Mouse (Mus musculus) heart, adult 2 months (tissue): ENCODE data around the gene Reln. TPM values are rescaled to one million over a fixed set of nuclear protein-coding genes. Genes with fewer than 3 reads are reported as not detected.
A peak's percentile ranks its signal among the peaks of the same experiment; 100 is the strongest.

Experiments used
- DNase-seq, 2 experiments: peaks; one replicate each; pipeline ENCODE4 v3.0.0; 2021
- H3K27ac ChIP-seq: fragments of 200-600 bp; 2 replicates; pipeline ENCODE4 v1.8.1; 2022
- H3K27me3 ChIP-seq: fragments of 200-500 bp; 2 replicates; pipeline ENCODE4 v1.6.1; 2012; ENCODE audit warnings: mild to moderate bottlenecking, low read length, inconsistent platforms, mixed read lengths; ENCODE audit not compliant: control insufficient read depth, insufficient read depth
- H3K36me3 ChIP-seq: fragments of 200-500 bp; 2 replicates; pipeline ENCODE4 v1.6.1; 2012; ENCODE audit warnings: low read length, inconsistent platforms; ENCODE audit not compliant: control insufficient read depth, insufficient read depth
- H3K4me1 ChIP-seq: fragments of 200-500 bp; 2 replicates; pipeline ENCODE4 v1.6.1; 2011; ENCODE audit warnings: low read length; ENCODE audit not compliant: control insufficient read depth, insufficient read depth
- H3K4me3 ChIP-seq: fragments of 200-600 bp; 2 replicates; pipeline ENCODE4 v1.8.1; 2022
- H3K79me2 ChIP-seq: fragments of 200-500 bp; replicated peaks from 2 replicates; pipeline ENCODE4 v1.6.1; 2012; ENCODE audit warnings: mild to moderate bottlenecking, inconsistent platforms, low read length, moderate library complexity, mixed read lengths; ENCODE audit not compliant: control insufficient read depth, insufficient read depth
- H3K9ac ChIP-seq: fragments of 200-500 bp; 2 replicates; pipeline ENCODE4 v1.6.1; 2012; ENCODE audit warnings: low read depth, mild to moderate bottlenecking, control low read depth, inconsistent platforms, low read length, mixed read lengths
- CTCF ChIP-seq: fragments of 200-600 bp; IDR thresholded peaks from 2 replicates; pipeline ENCODE4 v1.8.1; 2022; ENCODE audit warnings: antibody characterized with exemption, mild to moderate bottlenecking, moderate library complexity
- EP300 ChIP-seq: fragments of 200-500 bp; IDR thresholded peaks from 2 replicates; pipeline ENCODE4 v1.6.1; 2011; ENCODE audit warnings: low read depth, low read length, control low read depth; ENCODE audit not compliant: insufficient read depth
- POLR2A ChIP-seq: fragments of 200-500 bp; IDR thresholded peaks from 2 replicates; pipeline ENCODE4 v1.6.1; 2011; ENCODE audit warnings: mild to moderate bottlenecking, low read depth, low read length, control low read depth; ENCODE audit not compliant: insufficient read depth
- WGBS: fragments of 180-500 bp; shearing (Covaris S2); methylation state at CpG from one replicate; pipeline ENCODE4 v1.1.7; 2018; 5-methylcytosine and 5-hydroxymethylcytosine counted together
- intact Hi-C: fragments of 180-260 bp; cut with DNase I; formaldehyde crosslinking; loops from one replicate; pipeline ENCODE4 v1.15.1; 2025
- polyA plus RNA-seq: library from polyadenylated mRNA; depleted of rRNA; stranded (reverse); fragments of >200 nt; gene quantifications from 2 replicates; pipeline ENCODE4 v1.2.3, GENCODE M21; 2012
- total RNA-seq, 2 experiments: library from RNA; stranded (reverse); gene quantifications; 2 replicates each; pipeline ENCODE4 v1.2.3; 2021

Gene Reln
- total and polyA plus RNA-seq, 3 experiments = 2.6 to 4.0 (median 2.6) TPM

DNA sequence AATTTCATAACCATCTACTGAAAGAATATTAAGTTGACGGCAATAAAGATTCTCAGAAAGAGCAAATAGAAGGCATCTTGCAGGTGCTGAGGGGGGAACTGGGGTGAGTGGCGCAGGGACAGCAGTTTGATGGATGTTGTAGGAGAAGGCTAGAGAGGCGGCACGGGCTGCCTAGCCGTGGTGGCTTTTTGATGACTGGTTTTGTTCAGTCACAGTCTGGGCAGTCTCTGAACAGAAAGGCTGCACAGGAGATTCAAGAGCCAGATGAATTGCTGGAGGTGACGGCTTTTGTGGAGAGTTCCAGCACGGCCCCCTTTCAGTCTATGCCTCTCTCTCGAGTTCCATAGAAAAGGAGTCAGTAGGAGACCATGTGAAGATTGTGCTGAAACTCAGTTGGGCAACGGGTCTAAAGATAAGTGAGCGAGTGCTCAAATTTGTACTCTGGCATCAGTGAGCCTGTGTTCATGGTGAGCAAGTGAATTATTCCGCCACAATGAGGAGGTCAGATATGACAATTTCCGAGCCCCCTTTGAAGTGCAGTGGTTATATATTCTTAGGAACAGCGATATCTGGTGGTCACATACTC, 409.6 kb downstream of the Reln start:
- DNase-seq = no peak
- Histone ChIP-seq H3K27ac (no peak overlapping the region), H3K9ac (no peak overlapping the region), H3K79me2 (no peaks in the 10 kb centered on the region), H3K4me3 (no peak overlapping the region), H3K36me3 (no peaks in the 10 kb centered on the region), H3K4me1 (no peaks in the 10 kb centered on the region), H3K27me3 (no peaks in the 10 kb centered on the region)
- TF ChIP-seq POLR2A (no peak), CTCF (no peak), EP300 (no peak)
- intact Hi-C loops = loop anchor here (5.0 kb wide), 1 partner anchor 582 kb away; no protein-coding TSS in a partner anchor
- WGBS = 87% methylated on average over 13 of the region's 13 CpGs

DNA sequence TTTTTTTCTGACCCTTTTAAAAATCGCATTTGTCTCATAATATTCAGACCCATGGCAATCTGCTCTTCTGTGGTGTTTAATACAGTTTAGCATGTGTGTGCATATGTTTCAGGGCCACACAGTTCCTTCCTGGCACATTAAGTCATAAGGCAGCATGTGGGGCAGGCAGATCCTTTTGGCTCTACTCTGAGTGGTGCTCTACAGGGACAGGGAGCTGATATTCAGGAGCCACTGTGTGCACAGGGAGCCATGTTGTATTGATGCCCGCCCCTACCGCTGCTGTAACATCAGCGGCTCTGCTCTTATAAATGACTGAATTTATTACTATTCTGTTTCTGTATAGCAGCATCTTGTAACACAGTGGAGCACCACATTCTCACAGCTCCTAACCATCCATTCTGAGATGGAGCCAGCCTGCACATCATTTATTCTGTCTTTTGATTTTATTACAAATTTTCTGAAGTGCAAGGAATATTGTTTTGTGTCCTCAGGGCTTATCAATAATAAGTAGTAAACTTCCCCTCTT, 410.3 kb downstream of the Reln start:
- H3K4me3 ChIP-seq = no peak overlapping the region
- intact Hi-C loops = loop anchor here (5.0 kb wide), 1 partner anchor 583 kb away; no protein-coding TSS in a partner anchor
- TF ChIP-seq POLR2A = no peak
- TF ChIP-seq CTCF = no peak
- TF ChIP-seq EP300 = no peak
- no peaks in the 10 kb centered on the region for H3K36me3 ChIP-seq
- no peak for DNase-seq
- no peaks in the 10 kb centered on the region for H3K27me3 ChIP-seq
- H3K79me2 ChIP-seq = no peaks in the 10 kb centered on the region
- 88% methylated on average over 4 of the region's 4 CpGs for WGBS
- H3K4me1 ChIP-seq = no peaks in the 10 kb centered on the region
- H3K9ac ChIP-seq = no peak overlapping the region
- no peak overlapping the region for H3K27ac ChIP-seq

DNA sequence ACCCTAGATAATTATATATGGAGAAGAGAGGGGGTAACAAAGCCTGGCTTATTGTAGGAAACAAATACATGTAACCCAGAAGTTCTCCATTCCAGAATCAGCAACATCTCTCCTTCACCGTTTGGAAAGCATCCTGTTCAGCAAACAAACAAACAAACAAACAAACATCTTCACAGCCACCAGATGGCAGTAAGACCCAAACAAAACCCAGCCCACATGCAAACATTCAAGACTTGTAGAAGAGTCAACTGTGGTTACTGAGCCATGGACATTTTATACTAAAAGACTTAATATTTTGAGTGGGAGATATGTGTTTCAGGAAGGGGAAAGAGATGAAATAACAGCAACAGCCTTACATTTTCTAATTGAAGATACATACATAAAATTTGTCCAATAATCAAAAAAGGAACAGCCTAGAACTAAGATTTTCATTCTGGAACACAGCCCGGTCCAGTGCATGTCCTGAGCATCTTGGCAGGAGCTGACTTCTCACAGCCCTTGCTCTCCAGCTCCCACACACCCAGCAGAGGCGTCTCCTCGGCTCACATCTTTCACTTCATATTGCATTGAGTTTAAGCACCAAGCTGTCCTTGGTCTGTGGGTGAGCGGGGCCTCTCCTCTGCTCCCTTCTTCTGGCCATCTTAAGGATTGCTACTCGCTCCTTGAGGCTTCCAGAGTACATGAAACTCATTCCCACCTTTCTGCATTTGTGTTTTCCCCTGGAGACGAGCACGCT, 411.0 kb downstream of the Reln start:
- Histone ChIP-seq H3K4me1 (no peaks in the 10 kb centered on the region), H3K4me3 (no peak overlapping the region), H3K9ac (no peak overlapping the region), H3K79me2 (no peaks in the 10 kb centered on the region), H3K36me3 (no peaks in the 10 kb centered on the region), H3K27me3 (no peaks in the 10 kb centered on the region), H3K27ac (no peak overlapping the region)
- WGBS = 57% methylated on average over 8 of the region's 8 CpGs
- intact Hi-C loops = loop anchor here (5.0 kb wide), 1 partner anchor 584 kb away; no protein-coding TSS in a partner anchor
- DNase-seq = no peak
- TF ChIP-seq EP300 (no peak), POLR2A (no peak), CTCF (peak; percentile 58)

DNA sequence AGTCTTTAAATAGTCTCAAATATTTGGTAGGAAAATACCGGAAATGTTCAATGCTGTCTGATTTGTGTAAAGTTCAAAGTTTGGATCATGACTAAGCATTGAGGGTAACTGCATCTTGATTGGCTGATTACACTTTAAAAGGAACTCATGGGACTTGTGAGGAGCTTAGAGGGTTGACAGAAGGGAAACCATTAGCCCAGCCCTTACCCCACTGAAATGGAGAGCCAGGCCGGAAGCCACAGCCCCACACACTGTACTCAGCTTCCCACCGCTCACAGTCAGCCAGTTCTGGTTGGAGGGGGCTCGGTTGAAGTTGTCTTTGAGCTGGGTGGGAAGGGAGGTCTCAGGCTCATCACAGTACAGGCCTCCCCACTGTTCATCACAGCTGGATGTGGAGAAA, 413.4 kb downstream of the Reln start:
- DNase-seq = no peak
- TF ChIP-seq CTCF (no peak), POLR2A (no peak), EP300 (no peak)
- Histone ChIP-seq H3K36me3 (no peaks in the 10 kb centered on the region), H3K4me1 (no peaks in the 10 kb centered on the region), H3K79me2 (no peaks in the 10 kb centered on the region), H3K27ac (no peak overlapping the region), H3K9ac (no peak overlapping the region), H3K27me3 (no peaks in the 10 kb centered on the region), H3K4me3 (no peak overlapping the region)
- intact Hi-C loops = loop anchor here (5.0 kb wide), 1 partner anchor 586 kb away; no protein-coding TSS in a partner anchor
- WGBS = 65% methylated on average over 4 of the region's 4 CpGs

DNA sequence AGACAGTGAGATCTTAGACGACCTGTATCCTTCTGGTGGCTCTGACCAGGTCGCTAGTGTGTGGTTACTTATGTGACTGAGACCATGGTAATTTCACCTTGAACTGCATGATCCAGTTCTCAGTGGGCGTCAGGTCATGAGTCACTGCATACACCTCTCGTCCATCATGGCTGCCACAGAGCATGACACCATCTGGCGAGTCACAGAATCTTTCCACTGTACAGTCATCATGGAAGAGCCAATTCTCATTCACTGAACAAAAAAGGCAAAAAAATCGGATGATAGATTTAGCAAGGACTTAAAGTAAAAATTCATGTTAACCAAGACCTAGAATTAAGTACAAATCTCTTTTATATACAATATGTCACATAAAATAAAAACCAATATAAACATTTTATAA, 424.2 kb downstream of the Reln start:
- no peaks in the 10 kb centered on the region for H3K27me3 ChIP-seq
- intact Hi-C loops = no loop called here
- no peak for DNase-seq
- H3K4me3 ChIP-seq = no peak overlapping the region
- TF ChIP-seq EP300 (no peak), CTCF (no peak), POLR2A (no peak)
- no peak overlapping the region for H3K27ac ChIP-seq
- no peaks in the 10 kb centered on the region for H3K79me2 ChIP-seq
- H3K4me1 ChIP-seq = no peaks in the 10 kb centered on the region
- 71% methylated on average over 6 of the region's 6 CpGs for WGBS
- no peak overlapping the region for H3K9ac ChIP-seq
- no peaks in the 10 kb centered on the region for H3K36me3 ChIP-seq

DNA sequence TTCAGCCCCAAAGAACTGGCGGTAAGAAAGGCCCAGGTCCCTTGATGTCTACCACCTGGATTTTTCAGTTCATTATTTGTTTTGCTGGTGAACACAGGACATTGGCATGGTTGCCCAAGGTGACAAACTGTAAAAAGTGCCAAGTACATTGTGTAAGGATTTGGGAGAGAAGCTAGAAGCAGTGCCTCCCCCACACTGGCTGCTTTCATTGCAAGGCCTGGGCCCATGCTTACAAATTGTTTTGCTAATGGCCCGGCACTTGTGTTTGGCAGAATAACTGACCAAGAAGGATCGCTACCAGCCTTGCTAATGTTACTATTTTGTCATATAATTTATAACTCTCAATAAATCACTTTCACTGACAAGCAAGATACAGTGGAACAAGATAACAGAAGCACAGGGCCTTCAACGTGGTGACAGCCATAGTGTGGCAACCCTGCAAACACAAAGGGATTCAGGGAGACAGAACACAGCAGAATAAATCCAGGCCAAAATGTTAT, 425.2 kb downstream of the Reln start:
- H3K27ac ChIP-seq = no peak overlapping the region
- H3K36me3 ChIP-seq = no peaks in the 10 kb centered on the region

More for the DNA sequence above, 425.2 kb downstream of the Reln start:
- no peak overlapping the region for H3K4me3 ChIP-seq
- 74% methylated on average over 4 of the region's 4 CpGs for WGBS
- H3K27me3 ChIP-seq = no peaks in the 10 kb centered on the region
- intact Hi-C loops = no loop called here
- H3K79me2 ChIP-seq = no peaks in the 10 kb centered on the region
- H3K9ac ChIP-seq = no peak overlapping the region
- H3K4me1 ChIP-seq = no peaks in the 10 kb centered on the region
- no peak for DNase-seq
- TF ChIP-seq CTCF (no peak), POLR2A (no peak), EP300 (no peak)
